Mouse (Mus musculus): ENCODE results near the gene Sall4.
"Not testable (repeated sequence)": the region's sequence is repeated elsewhere in the genome, so short reads cannot be mapped to it uniquely, and the experiment has no call there.

Sall4 gene

GRCm38 (mm10) chr2:168744406-168744805 lies 23.3 kb downstream of the Sall4 start:
- not testable (repeated sequence) for DNase-seq (ENCODE audit: low spot score in 2 of 2)

GRCm38 (mm10) chr2:168742649-168743048 lies 25.1 kb downstream of the Sall4 start:
- DNase-seq (ENCODE audit: low spot score in 2 of 2): peak; percentile 59 to 71

- DNase-seq (ENCODE audit: low spot score in 2 of 2): peak; percentile 69 to 72
Observed at GRCm38 (mm10) chr2:168742059-168742627, 25.6 kb downstream of the Sall4 start, which contains the start of gene Atp9a. Gene Atp9a (minus strand): TSS chr2:168742409.

- DNase-seq (ENCODE audit: low spot score in 2 of 2): peak; percentile 78 to 82
Observed at GRCm38 (mm10) chr2:168741273-168742058, 26.3 kb downstream of the Sall4 start.

- no peak for DNase-seq (ENCODE audit: low spot score in 2 of 2)
Observed at GRCm38 (mm10) chr2:168740496-168740895, 27.2 kb downstream of the Sall4 start.

GRCm38 (mm10) chr2:168738854-168739253 lies 28.9 kb downstream of the Sall4 start:
- DNase-seq (ENCODE audit: low spot score in 2 of 2): no peak

GRCm38 (mm10) chr2:168737878-168738277 lies 29.9 kb downstream of the Sall4 start:
- DNase-seq (ENCODE audit: low spot score in 2 of 2): no peak

GRCm38 (mm10) chr2:168734023-168734422 lies 33.7 kb downstream of the Sall4 start:
- DNase-seq (ENCODE audit: low spot score in 2 of 2): no peak

GRCm38 (mm10) chr2:168731258-168731657 lies 36.5 kb downstream of the Sall4 start:
- no peak for DNase-seq (ENCODE audit: low spot score in 2 of 2)

GRCm38 (mm10) chr2:168729736-168730135 lies 38.0 kb downstream of the Sall4 start:
- no peak for DNase-seq (ENCODE audit: low spot score in 2 of 2)

GRCm38 (mm10) chr2:168728045-168728444 lies 39.7 kb downstream of the Sall4 start:
- no peak for DNase-seq (ENCODE audit: low spot score in 2 of 2)

GRCm38 (mm10) chr2:168726007-168726406 lies 41.7 kb downstream of the Sall4 start:
- peak; percentile 47 to 50 for DNase-seq (ENCODE audit: low spot score in 2 of 2)

- DNase-seq (ENCODE audit: low spot score in 2 of 2): no peak
Observed at GRCm38 (mm10) chr2:168721313-168721712, 46.4 kb downstream of the Sall4 start.

GRCm38 (mm10) chr2:168719742-168720141 lies 48.0 kb downstream of the Sall4 start:
- DNase-seq (ENCODE audit: low spot score in 2 of 2): no peak

GRCm38 (mm10) chr2:168718735-168719134 lies 49.0 kb downstream of the Sall4 start:
- no peak for DNase-seq (ENCODE audit: low spot score in 2 of 2)

GRCm38 (mm10) chr2:168718267-168718666 lies 49.5 kb downstream of the Sall4 start:
- no peak for DNase-seq (ENCODE audit: low spot score in 2 of 2)

GRCm38 (mm10) chr2:168712199-168713176 lies 55.3 kb downstream of the Sall4 start:
- peak in 1 of 2 experiments; percentile 47 for DNase-seq (ENCODE audit: low spot score in 2 of 2)

- no peak for DNase-seq (ENCODE audit: low spot score in 2 of 2)
Observed at GRCm38 (mm10) chr2:168710979-168711378, 56.8 kb downstream of the Sall4 start.

- DNase-seq (ENCODE audit: low spot score in 2 of 2): no peak
Observed at GRCm38 (mm10) chr2:168707766-168708165, 60.0 kb downstream of the Sall4 start.

- DNase-seq (ENCODE audit: low spot score in 2 of 2): peak; percentile 70 to 75
Observed at GRCm38 (mm10) chr2:168702266-168702665, 65.5 kb downstream of the Sall4 start.

All from right cerebral cortex, adult 2 months (tissue).